Mouse (Mus musculus) lung, postnatal 14 days (tissue): ENCODE results near the gene Tmem98.

Experiments used
- DNase-seq: peaks from one replicate; pipeline ENCODE4 v3.0.0; 2021

Tmem98 gene

GRCm38 (mm10) chr11:80791677-80792432, 18.1 kb upstream of the Tmem98 start:
- DNase-seq: no peak

GRCm38 (mm10) chr11:80793386-80793785, 16.6 kb upstream of the Tmem98 start:
- DNase-seq: no peak

GRCm38 (mm10) chr11:80794290-80794689, 15.7 kb upstream of the Tmem98 start:
- no peak for DNase-seq

- peak; percentile 50 for DNase-seq
Observed at GRCm38 (mm10) chr11:80795431-80795830, 14.5 kb upstream of the Tmem98 start.

GRCm38 (mm10) chr11:80799979-80800378, 10.0 kb upstream of the Tmem98 start:
- DNase-seq: peak; percentile 16

- DNase-seq: peak; percentile 66
Observed at GRCm38 (mm10) chr11:80802706-80803105, 7.3 kb upstream of the Tmem98 start.

GRCm38 (mm10) chr11:80808551-80809070, 1.4 kb upstream of the Tmem98 start:
- peak; percentile 37 for DNase-seq

- no peak for DNase-seq
Observed at GRCm38 (mm10) chr11:80809666-80809992, 346 bp upstream of the Tmem98 start.

GRCm38 (mm10) chr11:80811156-80811555, 1.2 kb downstream of the Tmem98 start:
- DNase-seq: no peak

GRCm38 (mm10) chr11:80815354-80815753, 5.4 kb downstream of the Tmem98 start:
- no peak for DNase-seq

GRCm38 (mm10) chr11:80818060-80818697, 8.2 kb downstream of the Tmem98 start:
- DNase-seq: peak; percentile 85

- DNase-seq: peak; percentile 11
Observed at GRCm38 (mm10) chr11:80820085-80820484, 10.1 kb downstream of the Tmem98 start.

GRCm38 (mm10) chr11:80821296-80821695, 11.3 kb downstream of the Tmem98 start:
- peak; percentile 47 for DNase-seq

GRCm38 (mm10) chr11:80821794-80822193, 11.8 kb downstream of the Tmem98 start:
- no peak for DNase-seq

- DNase-seq: no peak
Observed at GRCm38 (mm10) chr11:80835395-80835794, 25.4 kb downstream of the Tmem98 start.

- DNase-seq: no peak
Observed at GRCm38 (mm10) chr11:80835841-80836240, 25.9 kb downstream of the Tmem98 start.

- DNase-seq: no peak
Observed at GRCm38 (mm10) chr11:80838724-80839123, 28.7 kb downstream of the Tmem98 start.

- DNase-seq: no peak
Observed at GRCm38 (mm10) chr11:80843435-80843834, 33.5 kb downstream of the Tmem98 start.

GRCm38 (mm10) chr11:80845486-80845885, 35.5 kb downstream of the Tmem98 start:
- DNase-seq: peak; percentile 20

- no peak for DNase-seq
Observed at GRCm38 (mm10) chr11:80846115-80846514, 36.1 kb downstream of the Tmem98 start.

GRCm38 (mm10) chr11:80848131-80848530, 38.2 kb downstream of the Tmem98 start:
- no peak for DNase-seq

GRCm38 (mm10) chr11:80851859-80852258, 41.9 kb downstream of the Tmem98 start:
- DNase-seq: peak; percentile 51

- DNase-seq: peak; percentile 25
Observed at GRCm38 (mm10) chr11:80853014-80853413, 43.0 kb downstream of the Tmem98 start.

- no peak for DNase-seq
Observed at GRCm38 (mm10) chr11:80854430-80854829, 44.5 kb downstream of the Tmem98 start.
